Mouse (Mus musculus) spleen, adult 18-20 months (tissue): Measurements from ENCODE around the gene Daam1.

Experiments
- DNase-seq, 2 experiments: peaks; one replicate each; pipeline ENCODE4 v3.0.0; 2022; ENCODE audit warnings: mixed read lengths in 2 of 2

Gene Daam1

DNA sequence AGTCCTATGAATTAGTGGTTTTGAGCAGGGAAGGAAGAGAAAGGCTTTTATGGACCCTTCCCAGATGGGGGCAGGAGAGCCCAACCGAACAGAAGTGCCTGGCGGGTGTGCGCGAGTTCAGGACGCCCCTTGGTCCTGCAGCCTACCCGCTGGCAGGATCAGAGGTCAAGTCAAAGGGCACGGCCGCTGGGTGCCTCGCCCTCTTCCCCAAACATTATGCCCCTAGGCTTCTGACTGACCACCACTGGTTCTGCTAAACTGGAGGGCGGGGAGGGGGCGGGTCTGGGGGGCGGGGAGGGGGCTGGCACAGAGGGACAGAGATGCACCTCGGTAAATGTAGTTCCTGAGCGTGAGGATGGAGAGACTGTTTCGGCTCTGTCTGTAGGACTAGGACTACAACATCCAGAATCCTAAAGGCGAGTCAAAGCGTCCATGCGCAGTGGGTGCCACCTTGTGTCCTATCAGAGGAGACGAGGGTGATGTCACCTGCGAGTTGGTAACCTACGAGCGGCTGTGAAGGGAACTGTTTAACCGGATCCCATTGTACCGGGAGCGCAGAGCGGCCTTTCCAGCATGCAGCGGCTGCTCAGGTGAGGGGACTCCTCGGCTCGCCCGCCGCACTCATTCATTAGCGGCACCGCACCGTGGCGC is at the start of gene Daam1:
Daam1 (plus strand) TSS at position 472 of the 651 bp plus-strand sequence.
- peak; percentile 68 to 76 for DNase-seq

- DNase-seq = no peak
These were observed 49.7 kb upstream of the Daam1 start for GRCm38 (mm10) chr12:71781220-71781619.

- DNase-seq = no peak
These were observed 46.9 kb upstream of the Daam1 start for GRCm38 (mm10) chr12:71783970-71784369.

GRCm38 (mm10) chr12:71784666-71785255 is 46.1 kb upstream of the Daam1 start:
- no peak for DNase-seq

DNA sequence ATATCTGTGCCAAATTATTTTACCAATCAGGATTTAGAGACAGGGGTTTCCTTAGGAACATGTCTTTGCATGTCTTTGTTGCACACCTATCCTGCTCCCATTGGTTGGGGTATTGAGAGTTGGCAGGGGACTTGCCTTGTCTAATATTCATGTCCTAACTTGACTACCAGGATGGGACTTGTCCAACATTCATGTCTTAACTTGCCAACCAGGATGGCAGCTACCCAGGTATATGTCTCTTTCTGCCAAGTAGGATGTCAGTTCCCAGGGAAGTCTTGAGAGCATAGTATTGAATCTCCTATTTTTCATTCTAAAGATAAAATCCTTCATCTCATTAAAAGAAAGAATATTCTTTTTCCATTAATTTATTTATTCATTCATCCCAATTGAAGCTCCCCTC is 44.4 kb upstream of the Daam1 start:
- DNase-seq = no peak

DNA sequence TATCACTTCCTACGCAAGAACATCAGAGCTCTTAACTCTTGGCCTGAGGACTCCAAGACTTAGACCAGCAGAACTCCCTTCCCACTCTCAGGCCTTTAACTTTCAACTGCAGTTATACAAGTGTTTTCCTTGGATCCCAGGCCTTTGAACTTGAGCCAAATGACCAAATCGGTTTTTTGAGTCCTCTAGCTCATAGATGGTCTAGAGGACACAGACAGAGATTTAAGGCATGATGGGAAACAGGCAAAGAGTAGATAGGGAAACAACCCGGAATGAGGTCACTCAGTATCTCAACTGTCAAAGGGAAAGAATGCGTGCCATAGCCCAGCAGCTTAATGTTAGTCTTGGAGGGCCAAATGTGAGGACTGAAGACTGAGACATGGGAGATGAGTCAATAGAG is 42.1 kb upstream of the Daam1 start:
- no peak for DNase-seq

DNA sequence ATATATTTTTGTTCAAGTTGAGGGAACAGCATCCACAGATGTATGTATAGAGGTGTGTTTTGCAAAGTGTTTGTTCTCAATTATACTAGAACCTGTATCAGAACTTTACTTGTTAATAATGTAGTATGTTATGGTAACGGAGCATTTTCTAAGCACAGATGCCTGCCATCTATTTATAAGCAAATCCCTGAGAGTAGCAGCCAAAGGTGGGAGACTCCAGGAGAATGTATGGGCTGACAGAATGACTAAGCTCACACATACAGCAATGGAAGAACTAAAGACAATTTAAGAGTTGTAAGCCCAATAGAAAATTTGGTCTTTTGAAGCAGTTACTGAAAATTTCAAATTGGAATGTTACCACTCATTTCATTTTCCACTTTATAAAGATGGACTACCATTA is 40.3 kb upstream of the Daam1 start:
- no peak for DNase-seq

- DNase-seq = no peak
These were observed 37.8 kb upstream of the Daam1 start for GRCm38 (mm10) chr12:71793114-71793513.

GRCm38 (mm10) chr12:71795626-71796025 is 35.3 kb upstream of the Daam1 start:
- no peak for DNase-seq

- DNase-seq = no peak
These were observed 34.4 kb upstream of the Daam1 start for GRCm38 (mm10) chr12:71796517-71796916.

GRCm38 (mm10) chr12:71807306-71807705 is 23.6 kb upstream of the Daam1 start:
- no peak for DNase-seq

DNA sequence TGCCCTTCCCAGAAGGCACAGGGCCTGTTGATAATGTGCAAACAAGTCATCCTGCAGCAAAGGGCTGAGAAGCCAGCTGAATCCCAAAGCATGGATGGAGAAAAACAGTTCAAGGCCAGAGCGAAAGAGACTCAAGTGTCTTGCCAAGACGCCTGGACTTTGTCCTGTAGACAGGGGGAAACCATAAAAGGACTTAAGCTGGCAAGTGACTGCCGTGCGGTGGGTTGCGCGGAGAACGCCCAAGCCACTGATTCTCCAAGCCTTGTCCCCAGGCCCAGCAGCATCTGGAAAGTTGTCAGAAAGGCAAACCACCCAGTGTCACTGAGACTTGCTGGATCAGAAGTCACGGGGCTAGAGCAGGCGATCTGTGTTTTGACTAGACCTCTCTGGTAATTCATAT is 22.2 kb upstream of the Daam1 start:
- no peak for DNase-seq

GRCm38 (mm10) chr12:71809550-71809949 is 21.3 kb upstream of the Daam1 start:
- no peak for DNase-seq

DNA sequence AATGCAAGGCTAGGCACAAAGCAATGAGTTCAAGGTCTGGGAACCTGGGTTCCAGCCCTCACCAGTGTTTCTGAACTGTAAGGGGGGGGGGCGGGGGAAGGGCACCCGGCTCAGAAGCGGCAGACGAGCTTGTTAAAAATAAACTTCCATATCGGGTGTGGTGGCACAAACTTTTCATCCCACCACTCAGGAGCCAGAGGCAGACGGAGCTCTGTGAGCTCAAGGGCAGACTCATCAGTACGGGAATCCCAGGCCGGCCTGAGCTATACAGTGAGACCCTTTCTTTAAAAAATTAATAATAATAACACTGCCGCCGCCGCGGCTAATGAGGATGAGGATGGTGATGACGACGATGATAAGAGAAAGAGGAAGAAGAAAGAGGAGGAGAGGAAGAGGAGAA is 18.3 kb upstream of the Daam1 start:
- no peak for DNase-seq

DNA sequence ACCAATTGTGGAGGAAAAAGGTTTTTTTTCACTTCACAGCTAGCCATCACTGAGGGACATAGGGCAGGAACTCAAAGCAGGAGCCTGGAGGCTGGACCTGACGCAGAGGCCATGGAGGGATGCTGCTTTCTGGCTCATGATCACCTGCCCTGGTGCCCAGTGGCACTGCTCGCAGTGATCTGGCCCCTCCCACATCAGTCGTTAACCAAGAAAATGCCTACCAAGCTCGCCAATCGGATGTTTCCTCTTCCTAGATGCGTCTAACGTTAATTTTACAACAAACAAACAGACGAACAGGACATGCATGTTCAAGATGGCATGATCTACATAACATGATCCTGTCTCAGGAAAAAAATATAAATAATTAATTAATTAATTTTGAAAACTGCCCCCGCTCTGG is 17.6 kb upstream of the Daam1 start:
- DNase-seq = no peak

GRCm38 (mm10) chr12:71813761-71814160 is 17.1 kb upstream of the Daam1 start:
- no peak for DNase-seq

DNA sequence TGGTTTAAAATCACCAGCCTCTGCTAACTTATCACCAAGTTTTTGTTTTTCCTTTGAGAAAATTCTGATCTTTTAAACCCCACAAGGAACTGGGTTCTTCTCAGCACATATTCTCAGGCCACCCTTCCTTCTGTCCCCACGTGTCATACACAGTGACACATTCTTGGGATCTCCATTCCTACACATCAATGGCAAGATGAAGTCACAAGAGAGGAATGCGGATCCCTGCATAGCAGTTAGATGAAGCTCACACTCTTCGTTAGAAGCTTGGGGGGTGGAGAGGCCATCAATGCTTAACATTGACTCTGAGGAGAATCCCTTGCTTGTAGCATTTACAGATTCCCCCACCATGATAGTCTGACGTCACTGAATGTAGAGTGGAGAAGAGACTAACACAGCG is 10.8 kb upstream of the Daam1 start:
- no peak for DNase-seq

DNA sequence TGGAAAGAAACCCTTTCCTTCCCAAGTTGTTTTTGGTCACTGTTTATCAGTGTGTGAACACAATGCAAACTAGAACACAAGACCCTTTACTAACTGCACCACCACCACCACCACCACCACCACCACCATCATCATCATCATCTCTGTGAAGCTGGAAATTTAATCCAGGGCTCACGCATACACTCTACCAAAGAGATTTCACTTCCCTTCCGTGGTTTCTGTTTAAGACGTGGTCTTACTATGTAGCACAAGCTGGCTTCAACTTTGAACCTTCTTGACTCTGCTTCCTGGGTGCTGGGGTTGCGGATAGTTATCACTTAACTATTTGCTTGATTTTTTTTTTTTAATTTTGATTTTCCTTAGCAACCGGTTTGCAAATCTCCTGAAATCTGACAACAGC is 9.6 kb upstream of the Daam1 start:
- no peak for DNase-seq

GRCm38 (mm10) chr12:71821743-71822142 is 9.1 kb upstream of the Daam1 start:
- DNase-seq = no peak

DNA sequence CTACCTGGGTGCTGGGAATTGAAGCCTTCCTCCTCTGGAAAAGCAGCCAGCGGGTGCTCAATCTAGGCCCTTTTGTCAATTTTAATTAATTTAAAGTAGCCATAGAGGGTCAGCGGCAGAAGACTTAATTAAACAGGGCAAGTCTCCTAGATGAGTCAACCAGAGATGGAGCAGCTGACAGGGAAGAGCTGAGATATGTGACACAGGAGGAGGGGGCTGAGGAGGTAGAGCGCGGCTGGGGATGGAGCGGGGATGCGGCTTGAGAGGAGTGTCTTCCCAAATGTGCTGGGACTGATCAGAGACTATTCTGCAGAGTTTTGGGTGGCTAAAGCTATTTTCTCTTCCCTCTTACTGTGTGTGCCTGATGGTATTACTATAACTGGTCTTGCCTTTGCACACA is 6.0 kb upstream of the Daam1 start:
- no peak for DNase-seq

- peak in 1 of 2 experiments; percentile 7 for DNase-seq
These were observed 739 bp upstream of the Daam1 start for GRCm38 (mm10) chr12:71830139-71830538.

DNA sequence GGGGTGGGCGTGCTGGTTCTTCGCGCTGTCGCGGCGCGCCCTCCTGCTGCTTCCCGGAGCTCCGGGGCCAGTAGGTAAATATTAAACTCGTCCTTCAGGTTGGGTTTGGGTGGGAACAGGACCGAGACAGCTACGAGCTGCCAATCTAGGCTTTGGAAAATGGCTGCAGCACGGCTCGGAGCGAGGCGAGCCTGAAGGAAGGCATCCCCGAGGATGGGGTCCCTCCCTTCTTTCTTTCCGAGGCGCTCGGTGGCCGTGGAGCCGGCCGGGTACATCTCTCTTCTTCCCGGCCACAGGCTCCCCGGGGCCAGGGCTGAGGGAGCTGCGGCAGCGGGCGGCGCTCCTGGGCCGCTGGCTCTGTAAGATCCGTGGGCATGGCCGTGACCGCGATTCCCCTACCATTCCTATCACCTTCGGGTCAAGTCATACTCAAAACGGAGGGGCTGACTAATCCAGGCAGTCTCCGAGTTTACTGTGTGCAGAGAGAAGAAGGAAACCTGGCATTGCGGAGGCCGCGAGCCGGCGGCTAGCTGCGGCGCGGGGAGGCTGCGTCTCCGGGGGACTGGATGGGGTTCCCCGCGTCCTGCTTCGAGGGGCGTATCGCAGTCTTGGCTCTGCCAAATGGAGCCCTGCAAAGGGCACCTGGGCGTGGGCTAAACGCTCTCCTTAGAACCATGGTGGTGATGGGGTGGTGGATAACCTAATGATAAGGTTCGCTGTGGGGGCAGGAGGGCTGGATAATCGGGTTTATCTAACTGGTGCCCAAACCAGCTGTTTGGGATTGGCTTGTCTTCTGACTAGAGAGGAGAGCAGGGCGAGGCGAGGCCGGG is 595 bp downstream of the Daam1 start:
- peak in 1 of 2 experiments; percentile 44 for DNase-seq

DNA sequence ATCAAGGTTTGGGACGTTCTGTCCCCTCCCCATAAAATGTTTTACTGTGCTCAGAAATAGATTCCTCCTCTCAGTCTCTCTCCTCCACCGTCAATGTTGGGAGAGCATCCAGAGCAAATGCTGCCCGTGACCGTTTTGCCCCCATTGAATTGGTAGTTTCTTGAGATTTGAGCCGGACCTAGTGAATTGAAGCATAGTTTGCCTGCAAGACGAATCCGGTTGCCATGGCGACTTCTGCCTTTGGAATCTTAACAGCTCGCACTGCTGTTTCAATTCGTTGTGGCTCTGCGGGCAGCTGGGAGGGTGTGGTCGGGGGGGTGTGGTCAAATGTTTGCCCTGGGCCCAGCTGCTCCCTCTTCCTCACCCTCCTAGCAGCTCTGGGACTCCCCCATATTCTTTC is 1.3 kb downstream of the Daam1 start:
- DNase-seq = peak in 1 of 2 experiments; percentile 28

- DNase-seq = no peak
These were observed 3.2 kb downstream of the Daam1 start for GRCm38 (mm10) chr12:71834041-71834440.
